Mouse (Mus musculus): ENCODE measurements around the gene Ubac1. TPM values are rescaled to one million over a fixed set of nuclear protein-coding genes. Genes with fewer than 3 reads are reported as not detected.

Ubac1 gene
- polyA plus RNA-seq, 3 experiments from 2014 or later = 14.1 to 17.2 (median 16.0) TPM

GRCm38 (mm10) chr2:25949291-25949690 lies 72.3 kb downstream of the Ubac1 start:
- ATAC-seq = no peak

Other genes with a start within 250 kb of the Ubac1 start
- gene Lcn11, start 244.7 kb downstream of the Ubac1 start, polyA plus RNA-seq (2017; shearing (Covaris generic)) = not detected
- not detected for gene Gm13539, start 239.5 kb downstream of the Ubac1 start, polyA plus RNA-seq (2017; shearing (Covaris generic))
- gene Glt6d1, start 205.9 kb downstream of the Ubac1 start, polyA plus RNA-seq (2017; shearing (Covaris generic)) = not detected
- gene Lcn9, start 198.6 kb downstream of the Ubac1 start, polyA plus RNA-seq (2017; shearing (Covaris generic)) = not detected
- under 1 TPM in 2 of 3 experiments, not detected in 1; 0.46 to 0.52 TPM for gene Sohlh1, start 174.5 kb downstream of the Ubac1 start, polyA plus RNA-seq (2017; shearing (Covaris generic))
- gene Kcnt1, start 158.0 kb downstream of the Ubac1 start, polyA plus RNA-seq (2017; shearing (Covaris generic)) = not detected
- gene Camsap1, start 38.5 kb downstream of the Ubac1 start, polyA plus RNA-seq (2017; shearing (Covaris generic)) = 10 to 100 TPM in 1 of 3 experiments, 1 to 10 TPM in 2; 7.0 to 13.6 (median 8.6) TPM
- under 1 TPM; 0.47 to 0.78 (median 0.57) TPM for gene Nacc2, start 101.5 kb upstream of the Ubac1 start, polyA plus RNA-seq (2017; shearing (Covaris generic))
- not detected for gene Lhx3, start 186.5 kb upstream of the Ubac1 start, polyA plus RNA-seq (2017; shearing (Covaris generic))
- gene Qsox2, start 215.8 kb upstream of the Ubac1 start, polyA plus RNA-seq (2017; shearing (Covaris generic)) = 1 to 10 TPM; 1.3 to 2.6 (median 1.9) TPM